Mouse (Mus musculus) hindbrain, embryonic 14.5 days (tissue): ENCODE data around the gene Dnaja3. TPM values are rescaled to one million over a fixed set of nuclear protein-coding genes. Genes with fewer than 3 reads are reported as not detected.

Experiments used
- ATAC-seq: fragments of 200-750 bp; cut with Nextera tagmentation; 2 replicates; pipeline ENCODE4 v1.8.0; 2017; ENCODE audit warnings: moderate number of reproducible peaks, mild to moderate bottlenecking, moderate TSS enrichment, moderate library complexity; ENCODE audit not compliant: low FRiP score
- DNase-seq: peaks from one replicate; pipeline ENCODE4 v3.0.0-alpha.2; 2015; ENCODE audit warnings: low spot score
- H3K27ac ChIP-seq: fragments of 300-500 bp; sonication (generic); 2 replicates; pipeline ENCODE4 v1.5.1; 2014; ENCODE audit warnings: mild to moderate bottlenecking, moderate library complexity
- H3K27me3 ChIP-seq: fragments of 300-500 bp; sonication (generic); 2 replicates; pipeline ENCODE4 v1.6.1; 2014; ENCODE audit warnings: mild to moderate bottlenecking, low read length, mixed read lengths; ENCODE audit not compliant: control insufficient read depth, insufficient read depth
- H3K36me3 ChIP-seq: fragments of 300-500 bp; sonication (generic); replicated peaks from 2 replicates; pipeline ENCODE4 v1.6.1; 2014; ENCODE audit not compliant: control insufficient read depth, insufficient read depth
- H3K4me1 ChIP-seq: fragments of 300-500 bp; sonication (generic); replicated peaks from 2 replicates; pipeline ENCODE4 v1.6.1; 2014; ENCODE audit warnings: antibody characterized with exemption, low read length, mixed read lengths; ENCODE audit not compliant: control insufficient read depth, insufficient read depth
- H3K4me2 ChIP-seq: fragments of 300-500 bp; sonication (generic); replicated peaks from 2 replicates; pipeline ENCODE4 v1.6.1; 2014; ENCODE audit warnings: mild to moderate bottlenecking, moderate library complexity
- H3K4me3 ChIP-seq: fragments of 300-500 bp; sonication (generic); replicated peaks from 2 replicates; pipeline ENCODE4 v1.5.1; 2014; ENCODE audit warnings: mild to moderate bottlenecking, low read length
- H3K9ac ChIP-seq: fragments of 300-500 bp; sonication (generic); 2 replicates; pipeline ENCODE4 v1.6.1; 2014
- H3K9me3 ChIP-seq: fragments of 300-500 bp; sonication (generic); 2 replicates; pipeline ENCODE4 v1.6.1; 2016; ENCODE audit warnings: low read length; ENCODE audit not compliant: control insufficient read depth
- whole genome bisulfite sequencing: fragments of 180-500 bp; shearing (Covaris S2); extraction: QIAGEN DNeasy Blood & Tissue Kit; methylation state at CpG from one replicate; pipeline ENCODE4 v1.1.7; 2014; 5-methylcytosine and 5-hydroxymethylcytosine counted together
- polyA plus RNA-seq: library from polyadenylated mRNA; unstranded; fragments of >200 nt; fragmentation: Nextera tagmentation; extraction: Ambion mirVana; gene quantifications from 2 replicates; pipeline ENCODE4 v1.2.1, GENCODE M21; 2014

Dnaja3 gene
- polyA plus RNA-seq, 1 experiment from 2014 or later: 54.6 TPM

GRCm38 (mm10) chr16:4635760-4636159, 4.0 kb upstream of the Dnaja3 start:
- H3K36me3 ChIP-seq: peaks cover 29% of the 10 kb centered on the region
- H3K9ac ChIP-seq: no peak overlapping the region
- WGBS: 72% methylated on average over 4 of the region's 4 CpGs
- H3K27ac ChIP-seq: no peak overlapping the region
- no peak for ATAC-seq
- no peak overlapping the region for H3K4me2 ChIP-seq
- no peak overlapping the region for H3K4me3 ChIP-seq
- H3K27me3 ChIP-seq: no peaks in the 10 kb centered on the region
- no peak for DNase-seq
- no peaks in the 10 kb centered on the region for H3K9me3 ChIP-seq
- peaks cover 13% of the 10 kb centered on the region for H3K4me1 ChIP-seq

GRCm38 (mm10) chr16:4638891-4639390, 848 bp upstream of the Dnaja3 start:
- DNase-seq (no peak), ATAC-seq (no peak)
- Histone ChIP-seq H3K36me3 (peaks cover 13% of the 10 kb centered on the region; the same call in 1 of the 2 replicates), H3K4me1 (peaks cover 31% of the 10 kb centered on the region), H3K4me3 (no peak overlapping the region), H3K9ac (no peak overlapping the region), H3K9me3 (no peaks in the 10 kb centered on the region), H3K4me2 (no peak overlapping the region), H3K27ac (no peak overlapping the region), H3K27me3 (no peaks in the 10 kb centered on the region)
- WGBS: 87% methylated on average over 3 of the region's 3 CpGs

- Histone ChIP-seq H3K4me2 (peak overlapping the region; percentile 73), H3K4me3 (peak overlapping the region; percentile 35), H3K9ac (peak overlapping the region; percentile 59), H3K27ac (0 out of 2 replicates have a peak overlapping the region, but pooled peaks have one; percentile 15), H3K36me3 (0 out of 2 replicates have a peak, but pooled peaks cover 5% of the 10 kb centered on the region), H3K4me1 (peaks cover 39% of the 10 kb centered on the region), H3K27me3 (no peaks in the 10 kb centered on the region), H3K9me3 (no peaks in the 10 kb centered on the region)
- ATAC-seq (peak; percentile 12; the same call in 1 of the 2 replicates), DNase-seq (no peak)
- WGBS: 9% methylated on average over 17 of the region's 17 CpGs
Observed at GRCm38 (mm10) chr16:4640267-4641005, 647 bp downstream of the Dnaja3 start.

- Histone ChIP-seq H3K4me1 (peaks cover 39% of the 10 kb centered on the region), H3K9ac (0 out of 2 replicates have a peak overlapping the region, but pooled peaks have one; percentile 0), H3K27me3 (no peaks in the 10 kb centered on the region), H3K36me3 (0 out of 2 replicates have a peak, but pooled peaks cover 5% of the 10 kb centered on the region), H3K4me3 (peak overlapping the region; percentile 35; the same call in 1 of the 2 replicates), H3K9me3 (no peaks in the 10 kb centered on the region), H3K4me2 (peak overlapping the region; percentile 73), H3K27ac (no peak overlapping the region)
- DNase-seq: no peak
- WGBS: 52% methylated on average over 3 of the region's 3 CpGs
- ATAC-seq: no peak
Observed at GRCm38 (mm10) chr16:4641119-4641838, 1.5 kb downstream of the Dnaja3 start.

- Histone ChIP-seq H3K27ac (0 out of 2 replicates have a peak overlapping the region, but pooled peaks have one; percentile 16), H3K9ac (no peak overlapping the region), H3K4me1 (peaks cover 39% of the 10 kb centered on the region), H3K4me2 (peak overlapping the region; percentile 73), H3K36me3 (0 out of 2 replicates have a peak, but pooled peaks cover 5% of the 10 kb centered on the region), H3K4me3 (no peak overlapping the region), H3K9me3 (no peaks in the 10 kb centered on the region), H3K27me3 (no peaks in the 10 kb centered on the region)
- WGBS: 37% methylated on average over 13 of the region's 13 CpGs
- ATAC-seq: no peak
- DNase-seq: no peak
Observed at GRCm38 (mm10) chr16:4642190-4642589, 2.4 kb downstream of the Dnaja3 start.

GRCm38 (mm10) chr16:4642937-4643336, 3.1 kb downstream of the Dnaja3 start:
- WGBS: 78% methylated on average over 6 of the region's 6 CpGs
- no peak overlapping the region for H3K4me3 ChIP-seq
- peaks cover 39% of the 10 kb centered on the region for H3K4me1 ChIP-seq
- H3K9ac ChIP-seq: no peak overlapping the region
- H3K9me3 ChIP-seq: no peaks in the 10 kb centered on the region
- H3K4me2 ChIP-seq: peak overlapping the region; percentile 73
- DNase-seq (no peak), ATAC-seq (no peak)
- no peaks in the 10 kb centered on the region for H3K27me3 ChIP-seq
- peak overlapping the region; percentile 16; the same call in 1 of the 2 replicates for H3K27ac ChIP-seq
- no peaks in the 10 kb centered on the region for H3K36me3 ChIP-seq

GRCm38 (mm10) chr16:4643670-4644419, 4.1 kb downstream of the Dnaja3 start:
- Histone ChIP-seq H3K4me2 (0 out of 2 replicates have a peak overlapping the region, but pooled peaks have one; percentile 9), H3K4me3 (no peak overlapping the region), H3K4me1 (peaks cover 39% of the 10 kb centered on the region), H3K27me3 (no peaks in the 10 kb centered on the region), H3K27ac (peak overlapping the region; percentile 24; the same call in 1 of the 2 replicates), H3K36me3 (0 out of 2 replicates have a peak, but pooled peaks cover 7% of the 10 kb centered on the region), H3K9me3 (no peaks in the 10 kb centered on the region), H3K9ac (no peak overlapping the region)
- 54% methylated on average over 11 of the region's 11 CpGs for WGBS
- ATAC-seq (peak; percentile 57; the same call in 1 of the 2 replicates), DNase-seq (peak; percentile 67)

- no peaks in the 10 kb centered on the region for H3K9me3 ChIP-seq
- ATAC-seq (no peak), DNase-seq (no peak)
- no peak overlapping the region for H3K4me3 ChIP-seq
- no peaks in the 10 kb centered on the region for H3K27me3 ChIP-seq
- no peak overlapping the region for H3K4me2 ChIP-seq
- 75% methylated on average over 4 of the region's 4 CpGs for WGBS
- no peak overlapping the region for H3K9ac ChIP-seq
- no peak overlapping the region for H3K27ac ChIP-seq
- peaks cover 16% of the 10 kb centered on the region; the same call in 1 of the 2 replicates for H3K36me3 ChIP-seq
- peaks cover 25% of the 10 kb centered on the region for H3K4me1 ChIP-seq
Observed at GRCm38 (mm10) chr16:4645867-4646266, 6.1 kb downstream of the Dnaja3 start.
